Mouse (Mus musculus) G1E (cell line): ENCODE measurements at regions not wholly inside any gene's neighbourhood (a gene's known extent, or its start where the extent isn't known, plus 50 kb on each side); places are given as distances from the start of the nearest gene placed in this dataset.
A peak's percentile ranks its signal among the peaks of the same experiment; 100 is the strongest.

Source experiments
- ATAC-seq: 2 replicates; pipeline ENCODE4 v1.8.0; 2016; ENCODE audit warnings: mild to moderate bottlenecking; ENCODE audit not compliant: insufficient number of reproducible peaks, poor library complexity, low FRiP score, severe bottlenecking; ENCODE audit errors: extremely low read depth
- DNase-seq: peaks from one replicate; pipeline ENCODE4 v3.0.0; 2012; ENCODE audit warnings: low spot score
- H3K27me3 ChIP-seq: 2 replicates; pipeline ENCODE4 v1.6.1; 2012; ENCODE audit warnings: mild to moderate bottlenecking, low read length, inconsistent platforms; ENCODE audit not compliant: insufficient read depth
- H3K36me3 ChIP-seq: replicated peaks from 2 replicates; pipeline ENCODE3; 2012; ENCODE audit warnings: mild to moderate bottlenecking, inconsistent platforms
- H3K4me1 ChIP-seq: 2 replicates; pipeline ENCODE4 v1.6.1; 2012; ENCODE audit warnings: low read depth, low read length, inconsistent platforms, mixed read lengths; ENCODE audit not compliant: insufficient read depth
- H3K4me3 ChIP-seq: 2 replicates; pipeline ENCODE4 v1.5.1; 2012; ENCODE audit warnings: low read depth, mild to moderate bottlenecking, inconsistent platforms, low read length, moderate library complexity, mixed read lengths
- H3K9me3 ChIP-seq: replicated peaks from 2 replicates; pipeline ENCODE4 v1.6.1; 2012; ENCODE audit warnings: inconsistent platforms
- CTCF ChIP-seq: IDR thresholded peaks from 2 replicates; pipeline ENCODE4 v1.5.1; 2012; ENCODE audit warnings: low read depth, low read length, inconsistent platforms, mixed read lengths
- GATA1 ChIP-seq: IDR thresholded peaks from 2 replicates; pipeline ENCODE4 v1.6.1; 2012; ENCODE audit warnings: borderline replicate concordance, low read length, inconsistent platforms, mixed read lengths
- GATA2 ChIP-seq: IDR thresholded peaks from 2 replicates; pipeline ENCODE4 v1.6.1; 2012; ENCODE audit warnings: low read depth, low read length, inconsistent platforms, borderline replicate concordance
- POLR2AphosphoS5 ChIP-seq: IDR thresholded peaks from 2 replicates; pipeline ENCODE4 v1.6.1; 2012; ENCODE audit warnings: low read depth, low read length, inconsistent platforms; ENCODE audit not compliant: insufficient replicate concordance
- TAL1 ChIP-seq: conservative IDR thresholded peaks from 2 replicates; pipeline ENCODE4 v1.6.1; 2012; ENCODE audit warnings: low read depth, low read length, inconsistent platforms, mixed read lengths

DNA sequence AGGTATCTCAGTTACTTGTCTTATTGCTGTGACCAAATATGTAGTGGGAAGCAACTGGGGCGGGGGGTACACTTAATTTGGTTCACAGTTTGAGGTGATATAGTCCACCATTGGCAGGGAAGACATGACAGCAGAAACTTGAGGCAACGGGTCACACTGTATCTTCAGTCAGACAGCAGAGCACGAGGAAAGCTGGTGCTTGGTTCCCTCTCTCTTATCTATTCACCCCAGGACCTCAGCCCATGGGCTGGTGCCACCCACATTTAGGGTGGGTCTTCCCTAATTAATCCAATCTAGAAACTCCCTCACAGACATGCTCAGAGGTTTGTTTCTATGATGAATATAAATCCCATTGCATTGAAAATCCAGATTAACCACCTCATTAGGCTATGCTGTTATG lies 56.5 kb downstream of the Otud1 start:
- TF ChIP-seq GATA1 = no peak
- TF ChIP-seq POLR2AphosphoS5 = no peak
- TF ChIP-seq TAL1 = no peak
- no peak for TF ChIP-seq CTCF
- no peak for TF ChIP-seq GATA2
- no peak overlapping the region for H3K4me3 ChIP-seq
- ATAC-seq = no peak

DNA sequence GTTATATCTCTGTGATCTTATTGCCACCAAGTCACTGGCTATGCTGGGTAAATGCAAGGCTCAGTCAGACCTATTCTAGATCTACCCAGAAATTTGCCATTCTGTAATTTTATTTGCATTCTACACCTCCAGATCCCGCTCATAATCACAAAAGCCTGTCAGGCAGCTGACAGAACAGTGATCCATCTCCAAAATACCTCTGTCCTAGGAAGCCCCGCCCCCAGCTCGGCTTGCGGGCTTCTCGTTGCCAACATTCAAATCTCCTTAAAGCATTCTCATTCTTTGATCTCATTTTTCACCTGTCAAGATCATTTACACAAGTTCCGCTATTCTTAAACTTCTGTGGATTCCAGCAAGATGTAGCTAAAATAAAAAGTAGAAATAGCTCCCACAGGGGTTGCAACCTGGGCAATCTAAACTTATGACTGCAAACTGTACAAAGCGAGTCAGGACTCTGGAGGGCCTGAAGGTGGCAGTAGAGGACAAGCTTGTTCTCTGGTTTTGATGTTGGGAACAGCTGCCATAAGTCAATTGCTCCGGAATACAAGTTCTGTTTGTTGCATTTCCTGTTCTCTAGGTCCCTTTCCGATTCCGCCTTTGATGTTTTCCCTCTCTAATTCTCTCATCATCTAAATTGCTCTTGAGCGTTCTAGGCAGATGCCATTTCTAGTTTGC lies 58.1 kb downstream of the Otud1 start:
- ATAC-seq (no peak), DNase-seq (no peak)
- Histone ChIP-seq H3K4me3 (no peak overlapping the region), H3K4me1 (no peaks in the 10 kb centered on the region), H3K27me3 (no peaks in the 10 kb centered on the region), H3K36me3 (no peaks in the 10 kb centered on the region), H3K9me3 (no peaks in the 10 kb centered on the region)
- TF ChIP-seq POLR2AphosphoS5 (no peak), CTCF (peak; percentile 14; the same call in 1 of the 2 replicates)

More for the DNA sequence above, 56.5 kb downstream of the Otud1 start:
- no peaks in the 10 kb centered on the region for H3K4me1 ChIP-seq
- no peaks in the 10 kb centered on the region for H3K9me3 ChIP-seq
- H3K36me3 ChIP-seq = no peaks in the 10 kb centered on the region
- H3K27me3 ChIP-seq = no peaks in the 10 kb centered on the region
- DNase-seq = no peak

DNA sequence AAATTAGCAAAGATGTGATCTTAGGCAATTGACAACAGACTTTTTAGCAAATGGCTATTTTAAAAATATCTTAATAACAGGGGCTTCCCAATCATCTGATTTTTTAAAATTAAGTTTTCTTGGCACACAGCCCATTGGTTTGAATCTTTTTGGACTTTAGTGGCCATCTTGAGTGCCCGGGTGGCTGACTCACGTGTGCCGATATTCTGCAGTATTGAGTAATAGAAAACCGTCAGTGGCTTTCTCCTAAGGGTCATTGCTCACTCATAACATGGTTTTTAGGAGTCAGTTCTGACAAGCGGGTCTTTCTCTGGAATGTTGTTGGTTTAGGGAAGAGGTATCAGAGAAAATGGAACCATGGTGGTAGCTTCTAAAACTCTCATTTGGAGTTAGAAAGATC lies 58.8 kb downstream of the Otud1 start:
- TF ChIP-seq GATA2 = no peak
- TF ChIP-seq POLR2AphosphoS5 = no peak
- no peak for TF ChIP-seq GATA1
- TF ChIP-seq TAL1 = no peak
- no peak for TF ChIP-seq CTCF
- no peak overlapping the region for H3K4me3 ChIP-seq
- no peaks in the 10 kb centered on the region for H3K4me1 ChIP-seq
- no peak for ATAC-seq
- no peaks in the 10 kb centered on the region for H3K36me3 ChIP-seq
- H3K27me3 ChIP-seq = no peaks in the 10 kb centered on the region
- no peaks in the 10 kb centered on the region for H3K9me3 ChIP-seq
- DNase-seq = no peak

DNA sequence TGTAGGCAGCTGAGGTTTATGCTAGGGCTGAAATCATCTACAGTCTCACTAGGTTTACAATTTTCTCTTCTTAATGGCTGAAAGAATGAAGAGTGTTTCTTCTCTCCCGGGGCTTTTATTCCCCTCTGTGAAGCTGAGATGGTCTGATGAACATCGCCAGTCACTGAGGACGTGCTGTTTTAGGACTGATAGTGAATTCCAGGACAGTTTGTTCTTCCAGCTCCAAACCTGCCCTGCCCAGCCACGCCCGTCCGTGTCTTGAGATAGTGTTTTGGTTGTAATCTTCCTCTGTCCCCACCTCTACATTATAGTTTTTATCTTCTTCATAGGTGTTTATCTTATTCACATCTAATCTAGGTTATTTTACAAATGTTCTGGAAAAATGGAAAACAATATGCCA lies 68.5 kb downstream of the Otud1 start:
- Histone ChIP-seq H3K4me3 (no peak overlapping the region), H3K4me1 (no peaks in the 10 kb centered on the region), H3K27me3 (no peaks in the 10 kb centered on the region), H3K9me3 (no peaks in the 10 kb centered on the region), H3K36me3 (no peaks in the 10 kb centered on the region)
- no peak for TF ChIP-seq GATA1
- TF ChIP-seq POLR2AphosphoS5 = no peak
- TF ChIP-seq TAL1 = no peak
- no peak for TF ChIP-seq GATA2
- no peak for ATAC-seq
- DNase-seq = no peak

DNA sequence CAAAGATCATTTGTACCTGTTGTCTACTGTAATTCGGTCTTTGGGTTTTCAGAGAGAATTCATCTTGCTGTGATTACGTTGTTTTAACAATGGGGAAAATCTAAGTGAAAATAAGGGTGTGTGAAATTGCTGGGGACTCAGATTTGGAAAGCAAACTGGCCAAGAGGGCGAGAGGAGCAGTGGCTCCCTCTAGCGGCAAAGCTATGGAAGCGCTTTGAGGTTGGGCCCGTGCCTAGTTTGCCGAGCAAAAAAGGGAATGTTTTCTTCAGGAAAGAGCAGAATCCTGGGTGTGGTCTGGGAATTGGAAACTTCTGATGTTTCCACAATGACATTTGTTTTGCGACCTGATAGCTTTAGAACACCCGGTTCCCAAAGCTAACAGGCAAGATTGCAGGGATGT lies 69.4 kb downstream of the Otud1 start:
- H3K27me3 ChIP-seq = no peaks in the 10 kb centered on the region
- no peaks in the 10 kb centered on the region for H3K9me3 ChIP-seq
- no peaks in the 10 kb centered on the region for H3K4me1 ChIP-seq
- DNase-seq = no peak
- H3K36me3 ChIP-seq = no peaks in the 10 kb centered on the region
- ATAC-seq = no peak
- H3K4me3 ChIP-seq = no peak overlapping the region
- TF ChIP-seq TAL1 (no peak), POLR2AphosphoS5 (no peak), GATA1 (no peak), GATA2 (no peak), CTCF (peak; percentile 49)

DNA sequence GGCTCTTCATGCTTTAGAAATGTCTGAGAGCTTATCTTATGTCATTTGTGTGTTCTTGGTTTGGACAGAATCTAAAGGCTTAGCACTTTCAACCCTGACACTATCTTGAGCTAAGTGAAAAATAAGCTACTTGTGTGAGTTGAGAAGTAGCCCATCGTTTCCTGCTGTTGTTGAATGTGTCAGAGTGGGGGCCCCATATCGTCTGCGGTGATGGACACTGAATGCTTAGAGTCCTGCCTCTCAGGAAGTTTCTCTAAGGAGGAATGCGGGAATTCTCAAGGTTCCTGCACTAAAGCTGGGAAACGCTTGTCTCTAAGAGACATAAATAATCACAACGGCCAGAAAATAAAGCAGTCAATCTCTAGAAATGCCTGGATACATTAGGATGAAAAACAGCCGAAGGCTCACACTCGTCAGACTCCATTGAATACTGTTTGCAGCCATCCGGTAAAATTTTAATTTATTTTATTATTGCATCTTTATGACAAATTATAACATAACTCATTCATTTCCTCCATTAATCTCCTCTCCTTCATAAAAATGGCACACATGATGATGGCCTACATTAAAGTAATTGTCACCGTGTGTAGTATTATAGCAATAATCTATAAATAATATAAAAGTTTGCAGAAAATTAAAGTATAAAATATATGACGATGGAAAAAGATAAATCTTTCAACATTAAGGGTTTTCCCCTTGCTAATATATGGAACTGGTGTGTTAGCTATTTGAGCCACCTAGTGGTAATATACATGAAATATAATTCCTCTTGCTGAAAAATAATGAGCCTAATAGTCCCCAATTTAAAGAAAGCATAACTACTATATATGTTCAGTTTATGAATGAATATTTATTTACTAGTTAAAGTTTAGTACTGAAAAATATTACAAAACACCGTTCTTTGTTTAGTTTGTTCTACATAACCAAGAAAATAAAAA lies 75.6 kb downstream of the Otud1 start:
- Histone ChIP-seq H3K27me3 (no peaks in the 10 kb centered on the region), H3K4me1 (no peaks in the 10 kb centered on the region), H3K4me3 (no peak overlapping the region), H3K9me3 (no peaks in the 10 kb centered on the region), H3K36me3 (no peaks in the 10 kb centered on the region)
- no peak for DNase-seq
- ATAC-seq = no peak
- TF ChIP-seq POLR2AphosphoS5 (no peak), TAL1 (no peak), GATA1 (no peak), CTCF (no peak), GATA2 (no peak)
